8 mouse cellular contexts compared by ENCODE assay signal in genomic region chr7:126776598-126777057, GRCm38 (mm10). TPM values are rescaled to one million over a fixed set of nuclear protein-coding genes. Genes with fewer than 3 reads are reported as not detected.
DNase-seq lines count a peak whose midpoint lies in the region; ATAC-seq and TF ChIP-seq lines count a peak whose summit lies in the region.

Ypel3 (plus strand) TSS chr7:126776955.

- peak; percentile 96 for DNase-seq in ovary, adult 18-20 months (ENCODE audit: low spot score)
- DNase-seq in ovary, postnatal 10 days (ENCODE audit: low spot score), result no peak
- peak; percentile 96 for DNase-seq in embryonic facial prominence, embryonic 10.5 days (ENCODE audit: low spot score)
- DNase-seq in gonadal fat pad, adult 2 months (ENCODE audit: low read depth), result no peak
- peak; percentile 93 for DNase-seq in limb, embryonic 10.5 days (ENCODE audit: low spot score)
- DNase-seq in spleen, adult 12 weeks (ENCODE audit: low spot score), result peak; percentile 88

- peaks cover 66% of the 10 kb centered on the region for H3K4me1 ChIP-seq in embryonic facial prominence, embryonic 10.5 days
- H3K4me1 ChIP-seq in intestine, postnatal 0 days (replicated peaks; ENCODE audit: control insufficient read depth, insufficient read depth, low read length), result no peaks in the 10 kb centered on the region; the same call in 1 of the 2 replicates
- peaks cover 55% of the 10 kb centered on the region for H3K4me1 ChIP-seq in limb, embryonic 10.5 days
- peaks cover 46% of the 10 kb centered on the region for H3K4me1 ChIP-seq in midbrain, embryonic 12.5 days

- H3K4me3 ChIP-seq in embryonic facial prominence, embryonic 10.5 days, result peak within 1 kb of the TSS; percentile 85
- H3K4me3 ChIP-seq in intestine, postnatal 0 days (ENCODE audit: low read depth, low read length), result peak within 1 kb of the TSS; percentile 73
- H3K4me3 ChIP-seq in limb, embryonic 10.5 days, result peak within 1 kb of the TSS; percentile 88
- peak within 1 kb of the TSS; percentile 82 for H3K4me3 ChIP-seq in midbrain, embryonic 12.5 days

- H3K4me2 ChIP-seq in intestine, postnatal 0 days (replicated peaks; ENCODE audit: low read depth), result peak within 1 kb of the TSS; percentile 99
- H3K4me2 ChIP-seq in midbrain, embryonic 12.5 days (replicated peaks), result peak within 1 kb of the TSS; percentile 96

- H3K9me3 ChIP-seq in embryonic facial prominence, embryonic 10.5 days, result no peaks in the 10 kb centered on the region
- no peaks in the 10 kb centered on the region for H3K9me3 ChIP-seq in intestine, postnatal 0 days (ENCODE audit: control insufficient read depth)
- no peaks in the 10 kb centered on the region for H3K9me3 ChIP-seq in limb, embryonic 10.5 days (replicated peaks)
- no peaks in the 10 kb centered on the region for H3K9me3 ChIP-seq in midbrain, embryonic 12.5 days

- peak; percentile 90 for ATAC-seq in intestine, postnatal 0 days
- peak; percentile 85 for ATAC-seq in midbrain, embryonic 12.5 days (ENCODE audit: low FRiP score, low read depth)

- peaks cover 21% of the 10 kb centered on the region for H3K36me3 ChIP-seq in embryonic facial prominence, embryonic 10.5 days (replicated peaks)
- H3K36me3 ChIP-seq in intestine, postnatal 0 days (ENCODE audit: control insufficient read depth, insufficient read depth), result peaks cover 16% of the 10 kb centered on the region; the same call in 1 of the 2 replicates
- H3K36me3 ChIP-seq in limb, embryonic 10.5 days, result peaks cover 33% of the 10 kb centered on the region
- no peaks in the 10 kb centered on the region for H3K36me3 ChIP-seq in midbrain, embryonic 12.5 days

- TF ChIP-seq CTCF in intestine, postnatal 0 days (IDR thresholded peaks at IDR 0.05; ENCODE audit: low read depth), result 0 out of 2 replicates have a peak, but pooled peaks have one; percentile 8

- H3K27ac ChIP-seq in embryonic facial prominence, embryonic 10.5 days (replicated peaks), result peak within 1 kb of the TSS; percentile 95
- peak within 1 kb of the TSS; percentile 82 for H3K27ac ChIP-seq in intestine, postnatal 0 days (ENCODE audit: low read depth, low read length)
- peak within 1 kb of the TSS; percentile 96 for H3K27ac ChIP-seq in limb, embryonic 10.5 days
- peak within 1 kb of the TSS; percentile 90 for H3K27ac ChIP-seq in midbrain, embryonic 12.5 days (replicated peaks)

- peak within 1 kb of the TSS; percentile 90 for H3K9ac ChIP-seq in intestine, postnatal 0 days (ENCODE audit: low read depth, low read length)
- peak within 1 kb of the TSS; percentile 93 for H3K9ac ChIP-seq in midbrain, embryonic 12.5 days (replicated peaks)

- no peaks in the 10 kb centered on the region for H3K27me3 ChIP-seq in embryonic facial prominence, embryonic 10.5 days (replicated peaks; ENCODE audit: low read depth, poor library complexity, severe bottlenecking)
- no peaks in the 10 kb centered on the region for H3K27me3 ChIP-seq in intestine, postnatal 0 days (replicated peaks; ENCODE audit: control insufficient read depth, insufficient read depth, low read length)
- H3K27me3 ChIP-seq in limb, embryonic 10.5 days (ENCODE audit: low read depth, poor library complexity, severe bottlenecking), result no peaks in the 10 kb centered on the region
- H3K27me3 ChIP-seq in midbrain, embryonic 12.5 days, result no peaks in the 10 kb centered on the region

- WGBS in embryonic facial prominence, embryonic 10.5 days, result under 1% methylated on average over 37 of the region's 37 CpGs
- WGBS in intestine, postnatal 0 days, result under 1% methylated on average over 28 of the region's 37 CpGs
- under 1% methylated on average over 36 of the region's 37 CpGs for WGBS in limb, embryonic 10.5 days
- WGBS in midbrain, embryonic 12.5 days, result under 1% methylated on average over 34 of the region's 37 CpGs

RNA-seq across cellular contexts. Expression of gene Ypel3, which starts in this region (rescaled TPM):
- polyA plus RNA-seq in embryonic facial prominence, embryonic 10.5 days (2016; fragmentation: Nextera tagmentation; extraction: Ambion mirVana), result 51.1 and 64.4 TPM in 2 replicates
- 212 and 269 TPM in 2 replicates for polyA plus RNA-seq in gonadal fat pad, adult 2 months (2012; rRNA removed)
- polyA plus RNA-seq in intestine, postnatal 0 days (2015; fragmentation: Nextera tagmentation; extraction: Ambion mirVana), result 63.1 and 64.6 TPM in 2 replicates
- polyA plus RNA-seq in limb, embryonic 10.5 days (2016; fragmentation: Nextera tagmentation; extraction: Ambion mirVana), result 51.7 and 84.9 TPM in 2 replicates
- 125 and 126 TPM in 2 replicates for polyA plus RNA-seq in midbrain, embryonic 12.5 days (2016; fragmentation: Nextera tagmentation; extraction: Ambion mirVana)

Comparison
In these comparisons a context has a peak if more than half of its experiments do, and no peak if none do; other contexts are left out.
1. DNase-seq: peak in ovary, adult 18-20 months (single experiment), embryonic facial prominence, embryonic 10.5 days (single experiment), limb, embryonic 10.5 days (single experiment) and spleen, adult 12 weeks (single experiment); none in ovary, postnatal 10 days (single experiment) and gonadal fat pad, adult 2 months (single experiment).
2. Peak in every context shown above with its lines, with median percentiles within 50 percentile points of each other: H3K27ac ChIP-seq and H3K4me3 ChIP-seq.